Mouse (Mus musculus) megakaryocyte, embryonic 14.5 days (primary cell): ENCODE results near the gene Lrmda.

Source experiments
- FLI1 ChIP-seq: IDR thresholded peaks from 2 replicates; pipeline ENCODE4 v1.6.1; 2012; ENCODE audit warnings: low read length, inconsistent platforms, mixed read lengths
- GATA1 ChIP-seq: IDR thresholded peaks from 3 replicates; pipeline ENCODE4 v1.6.1; 2012; ENCODE audit warnings: mixed read lengths, low read length, inconsistent platforms, borderline replicate concordance

DNA sequence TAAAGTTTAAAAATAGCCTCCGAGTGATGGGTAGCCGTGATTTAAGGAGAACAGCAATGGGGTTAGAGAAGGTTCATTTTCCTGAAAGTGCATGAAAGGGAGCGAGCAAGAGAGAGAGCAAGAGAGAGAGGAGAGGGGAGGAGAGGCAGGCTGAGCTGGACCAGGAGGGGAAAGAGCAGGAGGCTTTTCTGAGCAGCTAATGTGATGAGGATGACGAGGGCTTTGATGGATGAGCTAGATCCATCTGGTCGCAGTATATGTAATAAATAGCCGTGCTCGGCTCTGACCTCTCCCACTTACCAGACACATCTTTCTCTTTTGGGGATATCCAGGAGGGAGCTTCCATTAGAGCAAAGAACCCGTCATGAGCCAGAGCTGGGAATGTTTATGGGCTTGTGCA, 475.8 kb downstream of the Lrmda start:
- TF ChIP-seq GATA1 (no peak), FLI1 (no peak)
